Mouse (Mus musculus) right cerebral cortex, adult 2 months (tissue): ENCODE data around the gene Wasl.

Experiments used
- DNase-seq, 2 experiments: peaks; one replicate each; pipeline ENCODE4 v3.0.0; 2021 to 2022; ENCODE audit warnings: low spot score in 2 of 2

Gene Wasl

DNA sequence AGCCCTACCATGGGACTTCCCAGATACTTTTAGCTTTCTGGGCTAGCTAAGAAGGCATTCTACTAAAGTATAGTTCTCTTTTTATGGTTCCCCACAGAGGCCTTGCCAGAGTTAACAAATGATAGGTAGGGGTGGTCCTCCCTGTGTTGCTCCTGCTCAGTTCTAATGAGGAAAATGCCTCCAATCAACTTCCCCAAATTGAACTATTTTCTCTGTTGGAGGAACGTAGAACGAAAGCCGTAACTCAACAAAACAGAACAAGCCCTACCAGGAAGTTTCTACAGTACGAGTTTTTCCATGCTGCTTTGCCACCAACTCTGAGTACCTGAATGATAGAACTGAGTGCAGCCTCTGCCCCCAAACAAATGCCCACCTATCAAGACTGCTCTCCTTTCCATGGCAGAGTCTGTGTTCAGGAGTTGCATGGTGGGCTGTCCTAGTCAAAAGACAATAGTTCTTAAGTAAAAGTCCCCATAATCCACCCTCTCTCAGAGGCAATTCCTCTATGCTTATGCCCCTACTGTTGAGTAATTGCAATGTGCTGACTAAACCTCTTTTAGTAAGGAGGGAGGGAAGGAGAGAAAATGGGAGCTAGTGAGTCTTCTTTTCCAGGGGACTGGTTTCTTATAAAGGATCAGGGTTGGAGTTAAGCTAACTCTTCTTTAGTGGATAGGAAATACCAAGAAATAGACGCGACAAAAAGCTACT lies 19.3 kb downstream of the Wasl start:
- DNase-seq: no peak

GRCm38 (mm10) chr6:24642960-24643359 lies 21.8 kb downstream of the Wasl start:
- DNase-seq: no peak

GRCm38 (mm10) chr6:24642161-24642560 lies 22.6 kb downstream of the Wasl start:
- no peak for DNase-seq

DNA sequence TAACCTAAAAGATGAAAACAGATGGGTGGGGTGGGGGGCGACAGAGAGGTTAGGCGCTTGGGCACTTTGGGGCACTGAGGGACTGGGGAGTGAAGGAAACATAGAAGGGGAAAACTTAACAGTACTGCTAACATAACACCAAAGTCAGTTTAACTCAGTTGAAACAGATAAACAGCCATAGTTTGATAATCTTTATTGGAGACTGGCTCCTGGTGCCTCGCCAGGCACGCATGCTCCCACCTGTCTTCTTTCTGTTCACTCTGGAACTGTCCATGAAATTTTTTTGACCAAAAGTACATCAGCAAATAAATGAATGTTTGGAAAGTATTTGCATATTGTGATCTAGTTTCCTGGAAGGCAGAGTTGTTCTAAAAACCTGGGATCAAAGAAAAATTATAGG lies 23.5 kb downstream of the Wasl start:
- no peak for DNase-seq

DNA sequence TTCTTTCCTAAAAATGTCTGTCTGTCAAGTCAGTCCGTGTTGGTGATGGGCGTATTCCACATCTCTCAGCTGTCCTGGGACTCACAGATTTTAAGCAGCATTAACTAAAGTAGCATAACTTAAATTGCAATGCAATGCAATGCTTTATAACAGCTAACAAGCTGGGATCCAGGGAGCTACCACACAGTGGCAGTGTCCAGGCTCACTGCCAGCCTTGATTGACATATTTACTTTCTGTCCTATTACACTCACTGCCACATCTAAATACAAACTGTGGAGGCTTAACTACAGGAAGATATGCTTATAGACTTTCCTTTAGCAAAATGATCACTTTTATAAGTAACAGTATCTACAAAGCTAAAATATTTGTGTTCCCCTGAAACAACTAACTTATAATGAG lies 29.0 kb downstream of the Wasl start:
- no peak for DNase-seq

GRCm38 (mm10) chr6:24634065-24634464 lies 30.7 kb downstream of the Wasl start:
- DNase-seq: no peak

- no peak for DNase-seq
Observed at GRCm38 (mm10) chr6:24632061-24632460, 32.7 kb downstream of the Wasl start.

- no peak for DNase-seq
Observed at GRCm38 (mm10) chr6:24628499-24628898, 36.3 kb downstream of the Wasl start.

GRCm38 (mm10) chr6:24627586-24628030 lies 37.2 kb downstream of the Wasl start:
- DNase-seq: peak; percentile 55 to 72

- no peak for DNase-seq
Observed at GRCm38 (mm10) chr6:24622098-24622497, 42.7 kb downstream of the Wasl start.

DNA sequence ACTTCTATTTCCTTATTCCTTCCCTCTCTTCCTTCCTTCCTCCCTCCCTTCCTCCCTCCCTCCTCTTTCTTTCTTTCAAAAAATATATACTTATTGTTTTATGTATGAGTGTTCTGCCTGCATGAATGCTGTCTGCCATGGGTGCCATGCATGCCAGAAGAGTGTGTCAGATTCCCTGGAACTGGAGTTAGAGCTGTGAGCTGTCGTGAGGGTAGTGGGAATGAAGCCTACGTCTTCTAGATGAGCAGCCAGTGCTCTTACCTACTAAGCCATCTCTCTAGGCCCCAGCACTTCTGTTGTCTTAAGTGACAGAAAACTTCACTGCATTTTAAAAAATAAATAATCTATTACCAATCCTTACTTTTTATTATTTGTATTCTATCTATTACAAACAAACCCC lies 43.9 kb downstream of the Wasl start:
- no peak for DNase-seq

DNA sequence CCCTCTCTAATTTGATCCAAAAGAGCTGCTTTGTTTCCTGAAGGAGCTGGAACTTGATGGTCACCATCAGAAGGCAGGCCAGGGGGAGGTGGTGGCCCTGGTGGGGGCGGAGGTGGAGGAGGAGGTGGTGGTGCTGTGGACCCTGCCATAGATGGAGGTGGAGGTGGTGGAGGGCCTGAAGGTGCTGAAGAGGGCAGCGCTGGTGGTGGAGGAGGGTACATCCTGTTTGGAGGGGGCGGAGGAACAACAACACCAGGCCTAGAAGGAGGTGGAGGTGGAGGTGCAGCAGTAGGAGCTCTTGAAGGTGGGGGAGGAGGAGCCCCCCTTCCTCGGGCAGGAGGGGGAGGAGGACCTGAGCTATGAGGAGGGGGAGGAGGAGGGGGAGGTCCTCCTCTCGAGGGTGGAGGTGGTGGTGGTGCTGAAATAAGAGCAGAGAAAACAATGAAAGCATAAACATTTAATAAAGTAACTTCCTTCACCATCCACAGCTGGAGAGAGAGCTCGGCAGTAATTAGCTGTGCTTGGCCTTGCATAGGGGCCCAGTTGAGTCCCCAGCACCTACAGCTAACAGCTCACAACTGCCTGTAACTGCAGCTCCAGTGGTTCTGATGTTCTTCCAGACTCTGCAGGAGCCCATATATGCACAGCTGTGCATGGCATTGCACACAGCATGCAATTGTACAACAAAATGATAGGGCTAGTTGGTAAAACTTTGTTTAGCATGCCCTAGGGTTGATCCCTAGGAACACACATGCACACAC lies 45.3 kb downstream of the Wasl start:
- no peak for DNase-seq

DNA sequence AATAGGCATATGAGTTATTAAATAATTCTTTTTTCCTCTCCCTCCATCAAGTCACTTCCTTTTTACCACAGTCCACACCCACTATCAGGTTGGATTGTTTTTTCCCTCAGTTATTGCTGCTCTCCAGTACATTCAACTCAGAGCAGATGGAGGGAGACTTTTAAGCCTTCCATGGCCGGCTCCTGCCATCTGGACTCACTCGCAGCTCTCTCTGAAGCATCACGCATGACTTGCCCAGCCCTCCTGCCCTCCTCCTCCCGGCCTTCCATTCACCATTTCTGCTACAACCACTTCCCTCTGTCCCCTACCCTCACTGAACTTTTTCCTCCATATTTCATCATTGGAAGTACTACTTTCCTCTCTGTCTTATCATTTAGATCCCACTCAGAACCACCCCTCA lies 48.1 kb downstream of the Wasl start:
- DNase-seq: no peak

DNA sequence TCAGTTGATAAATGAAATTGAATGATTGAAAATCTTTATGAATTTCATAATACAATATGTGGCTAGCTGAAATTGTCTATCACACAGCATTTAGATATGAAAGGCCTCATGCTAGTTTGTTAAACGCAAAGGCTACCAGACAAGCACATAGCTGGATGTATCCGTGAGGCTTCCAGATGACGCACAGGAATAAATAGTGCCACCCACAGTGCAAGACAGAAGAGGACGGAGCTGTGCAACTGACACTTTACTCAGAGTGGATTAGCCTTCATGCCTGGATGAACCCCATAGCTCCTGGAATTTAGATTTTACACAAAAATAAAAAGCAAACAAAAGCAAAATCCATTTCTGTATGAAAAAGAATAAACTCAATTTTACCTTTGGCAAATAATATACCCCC lies 50.9 kb downstream of the Wasl start:
- DNase-seq: peak; percentile 41 to 63

DNA sequence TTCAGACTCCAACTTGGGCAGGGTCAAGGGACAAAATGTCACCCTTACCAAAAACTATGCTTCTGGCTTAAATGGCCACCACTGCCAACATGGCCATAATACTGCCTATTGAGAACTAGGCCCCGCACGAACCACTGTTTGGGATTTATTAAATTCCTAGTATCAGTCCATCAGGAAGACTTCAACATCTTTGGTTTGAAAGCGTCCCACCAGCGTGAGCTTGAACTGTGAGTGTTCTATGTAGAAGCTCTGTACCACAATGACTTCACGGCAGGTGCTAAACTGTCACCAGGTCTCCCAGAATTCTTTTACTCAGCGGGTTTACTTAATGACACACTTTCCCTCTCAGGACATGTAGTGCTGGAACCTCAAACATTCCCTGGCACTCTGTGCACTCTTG lies 51.5 kb downstream of the Wasl start:
- DNase-seq: no peak

DNA sequence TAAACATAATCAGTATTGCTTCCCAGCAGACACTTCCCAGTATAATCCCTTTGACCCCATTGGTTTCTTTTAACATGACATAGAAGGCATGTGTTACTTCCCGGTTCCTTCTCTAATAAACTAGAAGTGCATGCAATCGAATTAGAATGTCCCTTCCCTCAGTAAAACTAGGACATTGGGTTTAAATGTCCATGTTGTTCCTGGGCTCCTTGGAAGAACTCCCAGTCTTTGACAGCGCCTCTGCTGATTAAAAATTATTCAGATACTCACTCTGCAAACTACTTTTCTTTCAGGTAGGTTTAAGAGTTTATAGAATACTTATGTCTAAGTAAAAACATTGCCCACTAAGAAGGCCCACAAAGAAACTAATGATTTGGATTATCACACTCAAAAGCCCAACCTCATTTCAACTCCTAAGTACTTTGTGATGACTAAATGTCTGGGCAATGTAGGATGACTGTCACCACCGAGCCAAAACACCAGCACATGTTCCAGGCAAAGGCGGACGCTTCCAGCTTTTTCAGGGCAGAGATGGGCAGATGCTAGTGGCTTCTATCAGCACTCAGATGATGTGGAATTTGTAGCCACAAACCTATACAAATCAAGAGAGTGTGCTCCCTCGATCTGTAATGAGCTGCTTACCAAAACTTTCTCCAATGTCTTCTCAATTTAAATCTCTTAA lies 52.6 kb downstream of the Wasl start:
- no peak for DNase-seq

DNA sequence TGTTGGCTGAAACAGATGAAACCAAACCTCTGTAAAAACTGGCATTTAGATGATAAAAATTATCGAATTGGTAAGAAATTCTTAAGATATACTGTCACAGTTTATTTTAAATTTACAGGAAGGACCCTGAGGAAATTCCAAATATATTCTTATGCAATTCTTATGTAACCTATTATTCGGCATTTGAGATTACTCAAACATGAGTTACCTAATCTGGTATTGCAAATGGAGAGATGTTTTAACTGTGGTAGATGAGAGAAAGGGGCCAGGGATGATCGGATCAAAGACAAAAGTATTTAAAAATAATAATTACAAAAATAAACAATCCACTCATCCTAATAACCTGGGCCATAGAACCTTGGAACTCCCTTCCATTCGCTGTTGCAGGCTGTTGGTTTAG lies 54.5 kb downstream of the Wasl start:
- no peak for DNase-seq

DNA sequence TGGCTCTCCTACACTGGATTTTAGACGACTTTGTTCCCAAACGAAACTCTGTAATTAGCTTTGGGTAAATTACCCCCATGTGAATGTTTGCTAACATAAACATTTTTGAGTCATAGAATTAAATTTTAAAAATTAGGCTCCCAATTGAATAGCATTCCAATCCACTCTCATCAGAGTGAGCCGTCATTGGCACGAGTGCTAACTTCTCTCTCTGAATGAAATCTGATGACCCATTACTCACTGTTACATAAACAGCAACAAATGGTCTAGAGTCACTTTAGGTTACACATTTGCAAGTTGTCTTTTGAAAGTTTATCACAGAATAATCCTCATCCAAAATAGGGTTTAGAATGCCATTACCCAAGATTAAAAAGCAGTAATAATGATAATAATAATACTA lies 55.3 kb downstream of the Wasl start:
- DNase-seq: no peak

- no peak for DNase-seq
Observed at GRCm38 (mm10) chr6:24608682-24609081, 56.1 kb downstream of the Wasl start.

DNA sequence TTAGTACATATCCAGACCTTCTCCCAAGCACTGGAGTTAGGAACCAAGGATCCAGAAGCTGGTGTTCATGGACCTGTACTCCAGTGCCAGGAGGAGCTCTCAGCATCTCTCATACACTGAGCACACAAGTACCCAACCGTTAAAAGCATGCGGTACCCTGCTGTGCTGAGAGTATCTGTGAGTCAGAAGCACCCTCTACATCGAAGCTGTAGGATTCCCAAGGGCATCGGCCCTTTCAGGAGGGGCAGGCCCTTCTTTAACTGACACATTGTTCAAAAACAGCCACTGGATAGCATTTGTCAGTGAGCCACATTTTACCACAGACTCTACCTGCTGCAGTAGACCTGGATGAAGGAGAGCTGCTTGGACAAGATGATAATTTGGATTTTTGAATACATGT lies 56.7 kb downstream of the Wasl start:
- no peak for DNase-seq

DNA sequence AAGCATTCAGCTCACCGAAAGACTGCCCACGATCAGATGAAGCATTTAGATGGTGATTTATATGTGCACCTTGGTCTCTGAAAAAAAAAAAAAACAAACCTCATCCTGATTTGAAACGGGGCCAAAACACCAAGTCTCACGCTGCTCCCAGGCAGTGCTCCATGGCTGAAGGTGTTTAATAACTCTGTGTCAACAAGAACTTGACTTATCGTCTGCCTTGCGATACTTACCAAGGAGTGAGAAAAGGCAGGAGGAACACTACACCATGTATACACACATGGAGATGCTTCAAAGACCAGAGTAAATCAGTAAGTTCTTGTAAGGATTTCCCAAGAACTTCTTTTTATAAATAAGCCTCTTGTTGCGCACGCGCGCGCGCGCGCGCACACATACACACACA lies 57.3 kb downstream of the Wasl start:
- DNase-seq: no peak

GRCm38 (mm10) chr6:24606512-24606911 lies 58.3 kb downstream of the Wasl start:
- no peak for DNase-seq

DNA sequence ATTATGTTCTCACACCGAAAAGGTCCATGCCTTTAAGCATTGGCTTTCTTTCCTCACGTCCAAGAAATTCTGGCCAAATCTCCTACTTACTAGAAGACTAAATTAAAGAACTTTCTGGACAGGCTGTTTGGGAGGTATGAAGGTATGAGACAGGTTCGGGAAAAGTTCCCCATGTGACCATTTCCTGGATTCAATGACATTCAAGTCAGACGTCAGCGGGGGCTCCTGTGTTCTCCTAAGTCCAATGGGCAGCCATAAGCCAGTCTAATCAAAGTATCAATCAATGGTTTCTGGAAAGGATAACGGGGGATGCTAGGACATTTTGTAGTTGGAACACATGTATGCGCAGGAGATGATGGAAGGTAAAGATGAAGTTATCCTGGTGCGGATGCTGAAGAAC lies 59.2 kb downstream of the Wasl start:
- DNase-seq: no peak
